Mouse (Mus musculus): ENCODE measurements around the gene Atp2c2. TPM values are rescaled to one million over a fixed set of nuclear protein-coding genes. Genes with fewer than 3 reads are reported as not detected.

Atp2c2 gene
- polyA plus RNA-seq, 1 experiment from 2014 or later = 0.33 TPM

DNA sequence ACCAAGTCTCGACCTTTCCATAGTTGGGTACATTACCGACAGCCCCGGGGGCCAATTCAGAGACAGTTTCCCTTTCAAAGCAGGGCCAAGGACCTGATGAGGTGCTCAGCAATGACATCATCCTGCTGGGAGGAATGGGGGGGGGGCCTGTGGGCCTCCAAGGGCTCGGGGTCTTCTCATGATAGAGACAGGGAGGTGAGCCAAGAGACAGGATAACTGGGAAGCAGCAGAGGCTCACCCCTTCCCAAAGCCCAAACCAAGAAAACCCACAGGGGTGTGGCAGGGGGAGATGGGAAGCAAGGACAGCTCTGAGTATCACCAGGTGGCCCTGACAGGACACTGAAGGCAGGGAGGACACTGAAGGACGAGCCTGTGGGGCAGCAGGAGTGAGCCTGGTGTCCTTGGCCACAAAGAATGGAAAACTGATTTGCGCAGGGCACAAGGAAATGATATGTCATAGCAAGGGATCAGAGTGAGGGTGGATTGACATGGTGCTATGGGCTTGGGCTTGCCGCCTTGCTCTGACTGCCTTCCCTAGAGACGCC lies 28.6 kb downstream of the Atp2c2 start:
- Histone ChIP-seq H3K4me2 (replicated peaks) (no peak overlapping the region), H3K27ac (no peak overlapping the region), H3K9me3 (no peaks in the 10 kb centered on the region), H3K27me3 (replicated peaks) (no peaks in the 10 kb centered on the region), H3K4me1 (no peaks in the 10 kb centered on the region), H3K36me3 (no peaks in the 10 kb centered on the region), H3K9ac (no peak overlapping the region), H3K4me3 (no peak overlapping the region)
- WGBS = 86% methylated on average over 8 of the region's 8 CpGs
- ATAC-seq (ENCODE audit: low FRiP score, low read depth) = no peak

DNA sequence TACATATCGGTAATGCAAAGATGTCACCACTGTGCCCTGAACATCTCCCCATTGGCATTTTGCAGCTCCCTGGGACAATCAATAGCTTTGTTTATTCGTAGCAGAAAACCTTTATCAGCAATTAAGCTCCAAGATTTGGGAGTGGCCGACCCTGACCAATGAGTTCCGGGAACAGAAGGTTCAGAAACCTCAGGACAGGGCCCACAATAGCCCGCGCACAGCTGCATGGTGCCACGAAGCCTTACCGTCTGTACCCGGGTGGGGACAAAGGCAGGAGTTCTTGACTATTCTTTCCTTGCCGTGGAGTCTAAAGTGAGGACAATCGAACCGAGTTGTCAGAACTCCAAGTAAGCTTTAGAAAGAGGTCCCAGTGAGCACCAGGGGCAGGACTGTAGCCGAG lies 32.3 kb downstream of the Atp2c2 start:
- no peak for ATAC-seq (ENCODE audit: low FRiP score, low read depth)
- Histone ChIP-seq H3K9me3 (no peaks in the 10 kb centered on the region), H3K4me1 (no peaks in the 10 kb centered on the region), H3K4me2 (replicated peaks) (no peak overlapping the region), H3K27me3 (replicated peaks) (no peaks in the 10 kb centered on the region), H3K9ac (no peak overlapping the region), H3K27ac (no peak overlapping the region), H3K4me3 (no peak overlapping the region), H3K36me3 (no peaks in the 10 kb centered on the region)
- 86% methylated on average over 13 of the region's 13 CpGs for WGBS

DNA sequence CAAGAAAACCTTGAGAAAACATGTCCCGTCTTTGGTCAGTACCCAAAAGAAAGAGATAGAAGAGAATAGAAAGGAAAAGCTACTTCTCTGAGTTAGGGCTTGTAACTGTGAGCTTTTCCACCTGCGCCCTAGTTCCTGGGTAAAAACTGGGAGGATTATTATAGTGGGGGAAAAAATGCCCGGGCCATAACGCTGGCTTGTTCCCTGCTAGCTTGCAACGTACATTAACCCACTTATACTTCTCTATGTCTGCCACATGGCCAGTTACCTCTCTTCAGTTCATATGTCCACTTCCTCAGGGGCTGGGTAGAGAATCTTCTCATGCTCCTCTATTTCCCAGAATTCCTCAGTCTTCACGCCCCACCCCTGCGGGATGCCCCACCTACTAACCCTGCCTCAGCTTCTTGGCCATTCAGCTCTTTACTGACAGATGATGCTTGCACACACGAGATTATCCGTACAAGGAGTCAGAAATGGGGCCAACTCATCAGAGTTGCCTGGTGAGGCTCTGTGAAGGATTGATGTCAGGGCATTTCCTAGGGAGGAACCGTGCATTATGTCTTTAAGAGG lies 36.6 kb downstream of the Atp2c2 start:
- no peak overlapping the region for H3K4me3 ChIP-seq
- 91% methylated on average over 10 of the region's 10 CpGs for WGBS
- H3K4me2 ChIP-seq (replicated peaks) = no peak overlapping the region
- H3K4me1 ChIP-seq = no peaks in the 10 kb centered on the region
- no peaks in the 10 kb centered on the region for H3K36me3 ChIP-seq
- no peaks in the 10 kb centered on the region for H3K27me3 ChIP-seq (replicated peaks)
- no peak overlapping the region for H3K27ac ChIP-seq
- ATAC-seq (ENCODE audit: low FRiP score, low read depth) = no peak
- H3K9ac ChIP-seq = no peak overlapping the region
- no peaks in the 10 kb centered on the region for H3K9me3 ChIP-seq

DNA sequence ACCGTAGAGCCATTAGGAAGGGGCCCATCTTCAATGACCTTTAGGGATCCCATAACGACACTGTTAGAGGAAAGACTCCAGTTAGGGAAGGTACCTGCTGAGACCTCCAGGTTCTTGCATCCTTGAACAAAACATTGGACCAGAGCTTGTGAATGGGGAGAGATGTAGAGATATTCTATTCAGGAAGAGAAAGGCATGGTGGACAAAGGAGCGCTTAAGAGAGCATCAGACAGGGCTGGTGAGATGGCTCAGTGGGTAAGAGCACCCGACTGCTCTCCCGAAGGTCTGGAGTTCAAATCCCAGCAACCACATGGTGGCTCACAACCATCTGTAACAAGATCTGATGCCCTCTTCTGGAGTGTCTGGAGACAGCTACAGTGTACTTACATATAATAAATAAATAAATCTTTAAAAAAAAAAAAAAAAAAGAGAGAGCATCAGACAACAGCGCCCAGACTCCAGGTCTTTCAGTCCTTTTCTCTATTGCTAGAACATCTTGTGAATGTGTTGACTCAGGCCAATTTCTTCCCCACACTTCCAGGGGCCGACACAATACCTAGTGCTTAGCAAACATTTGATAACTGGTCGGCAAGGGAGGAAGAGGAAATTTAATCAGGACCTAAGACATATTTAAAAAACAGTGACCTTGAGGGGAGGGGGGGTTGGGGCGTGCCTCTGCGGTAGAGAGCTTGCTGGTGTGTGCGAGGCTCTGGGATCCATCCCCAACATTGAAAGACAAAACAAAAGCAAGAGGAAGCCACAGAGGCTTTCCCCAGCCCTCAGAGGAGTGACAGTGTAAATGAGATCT lies 37.5 kb downstream of the Atp2c2 start:
- H3K27ac ChIP-seq = no peak overlapping the region
- WGBS = 86% methylated on average over 11 of the region's 11 CpGs
- no peaks in the 10 kb centered on the region for H3K27me3 ChIP-seq (replicated peaks)
- no peak overlapping the region for H3K4me2 ChIP-seq (replicated peaks)
- no peaks in the 10 kb centered on the region for H3K4me1 ChIP-seq
- H3K9ac ChIP-seq = no peak overlapping the region
- no peaks in the 10 kb centered on the region for H3K9me3 ChIP-seq
- H3K36me3 ChIP-seq = no peaks in the 10 kb centered on the region
- no peak for ATAC-seq (ENCODE audit: low FRiP score, low read depth)
- H3K4me3 ChIP-seq = no peak overlapping the region

DNA sequence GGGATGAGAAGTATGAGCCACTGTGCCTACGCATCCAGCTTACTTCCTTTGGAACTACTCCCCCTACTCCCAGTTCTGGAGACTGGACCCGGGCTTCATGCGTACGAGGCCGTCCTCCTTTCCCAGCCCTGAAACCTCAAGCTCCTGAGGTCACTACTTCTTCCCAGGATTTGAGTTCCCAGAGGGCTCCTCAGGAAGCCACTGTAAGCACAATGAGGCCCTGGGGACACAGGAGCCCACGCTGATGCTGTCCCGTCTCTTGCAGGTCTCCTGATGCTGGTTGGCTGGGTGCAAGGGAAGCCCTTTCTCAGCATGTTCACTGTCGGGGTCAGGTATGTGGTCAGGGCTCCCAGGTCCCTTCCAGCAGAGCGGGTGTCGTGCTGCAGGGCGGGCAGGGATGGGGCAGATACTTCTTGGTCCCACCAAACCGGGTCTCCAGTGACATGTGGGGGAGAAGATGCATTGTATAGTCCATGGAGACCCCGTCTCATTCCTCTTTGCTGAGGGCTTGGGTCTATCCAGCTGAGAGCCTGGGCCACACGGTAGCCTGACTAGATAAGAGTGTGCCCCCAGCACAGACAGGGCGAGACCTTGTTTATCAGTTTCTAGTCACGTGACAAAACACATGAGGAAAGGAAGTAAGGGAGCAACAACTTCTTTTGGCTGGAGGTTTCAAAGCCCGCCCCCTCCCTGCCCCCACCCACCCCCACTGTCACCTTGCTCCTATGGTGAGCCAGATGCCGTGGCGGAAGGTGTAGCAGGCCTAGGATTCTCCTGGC lies 38.5 kb downstream of the Atp2c2 start:
- H3K4me3 ChIP-seq = no peak overlapping the region
- no peak overlapping the region for H3K27ac ChIP-seq
- ATAC-seq (ENCODE audit: low FRiP score, low read depth) = no peak
- no peaks in the 10 kb centered on the region for H3K27me3 ChIP-seq (replicated peaks)
- no peaks in the 10 kb centered on the region for H3K36me3 ChIP-seq
- no peaks in the 10 kb centered on the region for H3K9me3 ChIP-seq
- H3K9ac ChIP-seq = no peak overlapping the region
- no peak overlapping the region for H3K4me2 ChIP-seq (replicated peaks)
- H3K4me1 ChIP-seq = no peaks in the 10 kb centered on the region
- WGBS = 83% methylated on average over 19 of the region's 19 CpGs

DNA sequence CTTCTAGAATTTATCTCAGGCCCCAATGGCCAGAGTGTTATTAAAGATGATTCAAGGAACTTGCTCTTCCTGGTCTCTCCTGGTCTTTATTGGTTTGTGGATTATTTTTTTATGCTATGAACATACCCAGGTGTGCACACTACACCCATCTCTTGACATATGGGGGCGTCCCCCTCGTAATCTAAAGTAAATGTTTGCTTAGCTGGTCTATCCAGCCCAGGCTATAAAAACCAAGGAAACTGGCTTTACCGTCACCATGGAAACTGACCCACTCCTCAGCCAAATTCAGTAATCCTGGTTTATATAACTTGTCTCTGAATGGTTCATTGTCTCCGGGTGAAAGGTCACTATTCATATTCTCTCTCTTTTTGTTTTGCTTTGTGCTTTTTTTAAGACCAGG lies 40.8 kb downstream of the Atp2c2 start:
- 59% methylated on average over 4 of the region's 4 CpGs for WGBS
- Histone ChIP-seq H3K4me2 (replicated peaks) (no peak overlapping the region), H3K4me3 (no peak overlapping the region), H3K9ac (no peak overlapping the region), H3K9me3 (no peaks in the 10 kb centered on the region), H3K36me3 (no peaks in the 10 kb centered on the region), H3K27me3 (replicated peaks) (no peaks in the 10 kb centered on the region), H3K4me1 (no peaks in the 10 kb centered on the region), H3K27ac (no peak overlapping the region)
- no peak for ATAC-seq (ENCODE audit: low FRiP score, low read depth)

DNA sequence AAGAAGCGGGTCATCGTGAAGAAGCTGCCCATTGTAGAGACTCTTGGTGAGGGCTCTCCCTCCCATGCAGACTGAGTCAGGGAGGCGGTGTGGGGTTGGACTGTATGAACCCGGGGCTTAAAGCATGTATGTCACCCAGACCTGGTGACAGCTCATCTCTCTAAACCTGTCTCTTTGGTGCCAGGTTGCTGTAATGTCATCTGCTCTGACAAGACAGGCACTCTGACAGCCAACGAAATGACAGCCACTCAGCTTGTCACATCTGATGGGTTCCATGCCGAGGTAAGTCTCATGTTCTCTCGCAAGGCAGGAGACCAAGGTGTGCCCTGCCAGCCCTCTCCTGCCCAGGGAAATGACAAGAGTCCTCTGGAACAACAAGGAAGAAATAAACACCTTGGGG lies 42.6 kb downstream of the Atp2c2 start:
- Histone ChIP-seq H3K27ac (no peak overlapping the region), H3K9me3 (no peaks in the 10 kb centered on the region), H3K4me3 (no peak overlapping the region), H3K4me1 (no peaks in the 10 kb centered on the region), H3K9ac (no peak overlapping the region), H3K27me3 (replicated peaks) (no peaks in the 10 kb centered on the region), H3K36me3 (no peaks in the 10 kb centered on the region), H3K4me2 (replicated peaks) (no peak overlapping the region)
- WGBS = 83% methylated on average over 7 of the region's 7 CpGs
- ATAC-seq (ENCODE audit: low FRiP score, low read depth) = no peak

DNA sequence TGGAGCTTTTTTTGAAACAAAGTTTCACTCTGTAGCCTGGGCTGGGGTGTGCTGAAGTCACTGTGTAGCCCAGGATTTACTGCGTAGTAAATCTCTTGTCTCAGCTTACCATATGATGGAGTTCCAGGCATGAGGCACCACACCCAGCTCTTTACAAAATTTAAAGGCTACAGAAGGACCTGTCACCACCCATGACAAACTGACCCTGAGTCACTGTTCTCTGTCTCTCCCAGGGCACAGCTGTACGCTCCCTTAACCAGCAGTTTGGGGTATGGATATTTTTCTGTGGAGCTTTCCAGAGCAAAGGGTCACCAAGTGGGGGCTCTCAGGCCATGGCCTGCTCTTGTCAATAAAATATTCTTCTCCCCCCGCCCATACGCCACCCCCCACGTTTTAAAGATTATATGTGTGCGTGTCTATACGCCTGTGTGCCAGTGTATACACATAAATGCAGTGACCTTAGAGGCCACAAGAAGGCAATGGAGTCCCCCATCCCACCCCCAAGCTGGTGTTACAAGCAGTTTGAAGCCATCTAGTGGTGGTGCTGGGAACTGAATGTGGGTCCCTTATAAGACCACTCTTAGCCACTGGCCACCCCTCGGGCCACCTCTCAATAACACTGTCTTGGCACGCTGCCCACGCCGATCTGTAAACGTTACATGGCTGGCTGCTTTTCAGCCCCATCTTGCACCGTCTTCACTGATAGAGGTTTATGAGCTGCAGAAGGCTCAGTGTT lies 43.6 kb downstream of the Atp2c2 start:
- 46% methylated on average over 13 of the region's 13 CpGs for WGBS
- 0 out of 2 replicates have a peak, but pooled peaks have one; percentile 9 for ATAC-seq (ENCODE audit: low FRiP score, low read depth)

DNA sequence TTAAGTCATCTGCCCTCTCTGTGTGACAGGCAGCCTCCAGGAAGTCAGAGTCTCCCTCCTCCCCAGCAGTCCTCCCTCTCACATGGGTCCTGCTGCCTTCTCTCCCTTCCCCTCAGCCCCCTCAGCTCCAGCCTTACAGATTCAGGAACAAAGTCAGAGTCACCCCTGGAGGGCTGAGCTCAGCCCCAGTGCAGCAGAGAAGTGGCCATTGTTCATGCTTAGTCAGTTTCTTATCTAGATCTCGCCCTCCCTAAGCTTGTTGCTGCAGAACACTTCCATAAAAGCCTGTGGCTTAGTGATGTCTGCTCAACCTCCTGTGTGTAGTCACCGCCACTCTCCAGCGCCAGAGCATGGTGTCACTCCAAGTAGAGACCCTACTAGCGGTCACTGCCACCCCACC lies 44.8 kb downstream of the Atp2c2 start:
- no peaks in the 10 kb centered on the region for H3K9me3 ChIP-seq
- H3K4me2 ChIP-seq (replicated peaks) = no peak overlapping the region
- no peaks in the 10 kb centered on the region for H3K36me3 ChIP-seq
- H3K27me3 ChIP-seq (replicated peaks) = no peaks in the 10 kb centered on the region
- no peak for ATAC-seq (ENCODE audit: low FRiP score, low read depth)
- WGBS = 79% methylated on average over 4 of the region's 4 CpGs
- no peak overlapping the region for H3K27ac ChIP-seq
- H3K9ac ChIP-seq = no peak overlapping the region
- no peaks in the 10 kb centered on the region for H3K4me1 ChIP-seq
- no peak overlapping the region for H3K4me3 ChIP-seq

More for the DNA sequence above, 43.6 kb downstream of the Atp2c2 start:
- no peaks in the 10 kb centered on the region for H3K27me3 ChIP-seq (replicated peaks)
- H3K4me3 ChIP-seq = no peak overlapping the region
- H3K9ac ChIP-seq = no peak overlapping the region
- H3K36me3 ChIP-seq = no peaks in the 10 kb centered on the region
- H3K4me1 ChIP-seq = no peaks in the 10 kb centered on the region
- no peak overlapping the region for H3K27ac ChIP-seq
- no peaks in the 10 kb centered on the region for H3K9me3 ChIP-seq
- H3K4me2 ChIP-seq (replicated peaks) = no peak overlapping the region

DNA sequence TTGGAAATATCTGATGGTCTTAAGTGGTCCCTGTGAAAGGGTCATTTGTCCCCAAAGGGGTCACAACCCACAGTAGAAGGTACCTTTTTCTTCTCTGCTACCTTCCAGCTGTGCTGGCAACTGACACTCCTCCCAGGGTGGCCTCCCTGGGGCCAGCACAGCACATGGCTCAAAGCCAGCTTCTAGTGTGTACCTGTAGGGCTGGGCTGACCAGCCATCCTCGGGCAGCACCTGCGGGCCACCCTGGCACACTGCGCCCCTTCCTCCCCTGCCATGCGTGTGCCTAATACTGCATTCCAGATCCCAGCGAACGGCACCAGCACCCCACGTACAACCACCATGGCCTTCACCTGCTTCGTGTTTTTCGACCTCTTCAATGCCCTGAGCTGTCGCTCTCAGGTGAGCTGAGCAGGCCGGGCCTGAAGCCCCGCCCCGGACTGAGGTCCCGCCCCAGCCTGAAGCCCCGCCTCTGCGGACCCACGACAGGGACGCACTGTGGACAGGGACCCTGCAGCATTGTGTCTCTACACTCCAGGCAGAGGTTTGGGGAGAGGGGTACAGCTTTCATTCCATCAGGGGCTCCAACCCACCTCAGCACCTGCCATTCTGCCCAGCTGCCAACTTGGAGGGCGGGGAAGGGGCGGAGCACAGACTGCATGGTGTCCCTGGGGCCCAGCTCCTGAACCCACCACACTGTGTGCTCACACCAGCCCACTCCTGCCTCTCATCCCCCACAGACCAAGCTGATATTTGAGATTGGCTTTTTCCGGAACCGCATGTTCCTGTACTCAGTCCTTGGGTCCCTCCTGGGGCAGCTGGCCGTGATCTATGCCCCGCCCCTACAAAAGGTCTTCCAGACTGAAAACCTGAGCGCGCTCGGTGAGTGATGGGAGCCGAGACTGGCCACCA lies 55.7 kb downstream of the Atp2c2 start:
- Histone ChIP-seq H3K9me3 (no peaks in the 10 kb centered on the region), H3K27ac (no peak overlapping the region), H3K36me3 (peaks cover under 1% of the 10 kb centered on the region; the same call in 1 of the 2 replicates), H3K4me3 (0 out of 2 replicates have a peak overlapping the region, but pooled peaks have one; percentile 7), H3K9ac (no peak overlapping the region), H3K4me2 (replicated peaks) (peak overlapping the region; percentile 52), H3K4me1 (peaks cover 15% of the 10 kb centered on the region), H3K27me3 (replicated peaks) (no peaks in the 10 kb centered on the region; the same call in 1 of the 2 replicates)
- no peak for ATAC-seq (ENCODE audit: low FRiP score, low read depth)
- 18% methylated on average over 28 of the region's 28 CpGs for WGBS

DNA sequence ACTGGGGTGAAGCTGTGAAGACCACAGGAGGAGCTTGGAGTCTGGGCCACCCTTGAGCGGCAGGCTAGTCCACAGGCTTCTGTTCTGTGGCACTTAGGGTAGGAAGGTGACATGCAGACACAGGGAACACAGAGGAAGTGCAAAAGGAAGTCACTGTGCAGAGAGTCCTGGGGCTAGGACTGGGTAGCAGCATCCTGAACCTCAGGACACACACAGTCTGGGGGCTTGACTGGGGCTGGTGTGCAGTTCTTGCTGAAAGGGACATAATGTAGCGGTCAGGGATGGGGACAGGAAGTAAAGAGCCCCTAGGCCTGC lies 56.3 kb downstream of the Atp2c2 start:
- Histone ChIP-seq H3K9ac (no peak overlapping the region), H3K4me3 (0 out of 2 replicates have a peak overlapping the region, but pooled peaks have one; percentile 7), H3K27me3 (replicated peaks) (no peaks in the 10 kb centered on the region; the same call in 1 of the 2 replicates), H3K4me2 (replicated peaks) (peak overlapping the region; percentile 52), H3K9me3 (no peaks in the 10 kb centered on the region), H3K4me1 (peaks cover 15% of the 10 kb centered on the region), H3K27ac (no peak overlapping the region), H3K36me3 (peaks cover 6% of the 10 kb centered on the region; the same call in 1 of the 2 replicates)
- no peak for ATAC-seq (ENCODE audit: low FRiP score, low read depth)
- 61% methylated on average over 2 of the region's 2 CpGs for WGBS

All from neural tube, embryonic 12.5 days (tissue).